Mouse (Mus musculus) heart, postnatal 25 days (tissue): ENCODE results near the gene Polk. TPM values are rescaled to one million over a fixed set of nuclear protein-coding genes. Genes with fewer than 3 reads are reported as not detected.
A peak's percentile ranks its signal among the peaks of the same experiment; 100 is the strongest.

Experiments used
- DNase-seq: peaks from one replicate; pipeline ENCODE4 v3.0.0; 2022; ENCODE audit warnings: low spot score
- intact Hi-C: fragments of 180-260 bp; cut with DNase I; formaldehyde crosslinking; loops from one replicate; pipeline ENCODE4 v1.15.1; 2025
- total RNA-seq, 2 experiments: library from RNA; stranded (reverse); gene quantifications; 2 replicates each; pipeline ENCODE4 v1.2.3; 2021

Polk gene
- total RNA-seq: 1 to 10 TPM; 5.6 to 5.9 TPM

DNA sequence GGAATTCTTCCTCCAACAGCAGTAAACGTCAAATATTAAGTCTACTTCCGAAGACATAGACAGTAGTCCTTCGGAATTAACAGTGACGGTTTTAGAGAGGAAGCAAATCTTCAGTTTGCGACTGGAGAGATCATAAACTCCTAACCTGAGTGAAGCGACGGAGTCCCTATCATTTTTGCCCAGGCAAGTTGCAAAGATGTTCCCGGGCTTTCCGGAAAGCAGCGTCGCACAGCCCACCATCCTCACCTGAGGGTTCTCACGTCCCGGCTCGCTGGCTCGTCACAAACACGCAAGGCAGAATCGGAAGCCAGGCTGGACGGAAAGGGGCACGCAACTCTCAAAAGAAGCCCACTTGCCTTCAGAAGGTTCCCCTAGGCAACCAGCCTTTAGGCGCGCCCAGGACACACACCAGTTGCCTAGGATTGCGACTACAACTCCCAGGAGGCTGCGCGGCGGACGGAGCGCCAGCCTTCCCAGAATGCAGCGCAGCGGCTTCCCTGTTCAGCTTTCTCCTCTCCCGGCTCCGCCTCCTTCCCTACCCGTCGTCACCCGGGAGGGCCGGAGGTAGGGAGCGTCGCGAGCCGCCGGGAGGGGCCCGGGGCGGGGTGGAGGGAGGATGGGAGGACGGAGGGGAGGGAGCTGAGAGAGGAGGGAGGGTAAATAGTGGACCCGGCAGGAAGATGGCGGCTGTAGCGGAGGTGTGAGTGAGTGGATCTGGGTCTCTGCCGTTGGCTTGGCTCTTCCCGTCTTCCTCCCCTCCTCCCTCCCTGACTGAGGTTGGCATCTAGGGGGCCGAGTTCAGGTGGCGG, at the start of gene Polk, which contains the start of gene Col4a3bp:
TSS of gene Polk (minus strand) at position 499 of the 809 bp plus-strand sequence.
TSS of gene Col4a3bp (plus strand) at position 538 of the 809 bp plus-strand sequence.
- DNase-seq: peak; percentile 96
- intact Hi-C loops: loop anchor here (2.0 to 5.0 kb wide), 3 partner anchors 51 to 150 kb away; partner anchors contain the start of gene Hmgcr

DNA sequence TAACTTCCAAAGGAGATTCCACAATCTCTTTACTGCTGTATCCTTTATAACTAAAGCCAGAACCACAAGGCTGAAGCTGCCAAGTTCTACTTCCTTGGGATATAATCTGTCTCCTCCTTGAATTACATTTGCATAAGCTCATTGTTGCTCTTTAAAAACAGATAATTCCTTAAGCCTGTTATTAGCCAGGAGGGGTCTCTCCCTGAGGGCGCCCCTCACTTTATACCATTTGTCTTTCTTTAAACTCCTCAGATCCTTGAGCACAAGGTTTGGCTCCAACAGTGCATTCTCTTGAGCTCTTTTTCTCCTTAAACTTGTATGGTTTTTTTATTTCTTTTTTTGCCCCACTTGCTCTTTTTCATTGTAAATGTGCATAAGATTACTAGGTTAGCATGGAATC, 46.3 kb upstream of the Polk start:
- no peak for DNase-seq
- intact Hi-C loops: no loop called here

DNA sequence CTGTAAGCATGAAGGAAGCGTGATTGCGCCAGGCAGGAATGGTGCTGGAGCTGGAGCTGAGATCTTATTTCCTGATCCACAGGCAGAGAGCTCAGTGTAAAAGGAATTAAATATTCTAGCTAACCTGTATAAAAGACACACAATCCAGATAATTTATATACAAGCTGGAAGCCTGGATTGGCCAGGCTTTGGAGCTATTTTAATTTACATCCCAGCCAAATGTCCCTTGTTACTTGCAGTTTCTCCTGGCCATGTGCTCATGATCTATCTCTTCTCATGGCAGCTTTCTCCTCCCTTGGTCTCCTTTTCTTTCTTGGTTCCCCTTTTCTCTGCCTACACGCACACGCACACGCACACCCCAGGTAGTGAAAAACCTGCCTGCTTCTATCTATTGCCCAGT, 44.2 kb upstream of the Polk start:
- intact Hi-C loops: no loop called here
- DNase-seq: no peak

DNA sequence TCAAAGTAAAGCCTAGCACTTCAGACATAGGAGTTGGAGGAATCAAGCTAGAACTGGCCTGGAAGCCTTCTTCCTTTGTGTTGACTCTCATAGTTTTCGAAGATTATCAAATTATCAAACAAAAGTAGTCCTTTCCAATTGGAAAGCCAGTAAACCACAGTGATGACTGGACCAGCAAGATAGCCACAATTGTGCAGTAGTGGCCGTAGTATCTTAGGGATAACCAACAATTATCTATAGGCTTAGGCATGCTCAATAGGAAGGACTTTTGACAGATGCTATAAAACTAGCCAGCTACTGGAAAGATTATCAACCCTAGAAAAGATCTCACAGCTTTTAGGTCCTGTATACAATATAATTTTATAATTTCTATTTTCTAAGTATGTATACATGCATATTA, 41.8 kb upstream of the Polk start:
- DNase-seq: no peak
- intact Hi-C loops: no loop called here

DNA sequence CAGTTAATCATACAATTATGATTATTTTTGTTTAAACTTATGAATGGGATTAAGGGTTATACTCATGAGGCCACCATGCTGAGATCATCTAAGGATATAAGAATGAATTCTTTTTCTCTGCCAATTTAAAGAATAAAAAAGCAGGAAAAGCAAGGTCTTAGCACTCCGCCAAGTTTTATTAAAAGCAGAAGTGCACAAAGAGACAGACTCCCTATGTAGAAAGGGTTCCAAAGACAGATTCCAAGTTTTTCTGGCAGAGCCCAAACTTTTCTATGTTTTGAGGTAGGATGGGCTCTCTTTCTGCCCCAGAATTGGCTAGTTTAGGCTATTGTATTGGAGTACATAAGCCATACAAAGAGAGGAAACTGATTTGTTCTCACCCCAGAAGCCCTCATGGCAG, 37.6 kb upstream of the Polk start:
- intact Hi-C loops: no loop called here
- no peak for DNase-seq

DNA sequence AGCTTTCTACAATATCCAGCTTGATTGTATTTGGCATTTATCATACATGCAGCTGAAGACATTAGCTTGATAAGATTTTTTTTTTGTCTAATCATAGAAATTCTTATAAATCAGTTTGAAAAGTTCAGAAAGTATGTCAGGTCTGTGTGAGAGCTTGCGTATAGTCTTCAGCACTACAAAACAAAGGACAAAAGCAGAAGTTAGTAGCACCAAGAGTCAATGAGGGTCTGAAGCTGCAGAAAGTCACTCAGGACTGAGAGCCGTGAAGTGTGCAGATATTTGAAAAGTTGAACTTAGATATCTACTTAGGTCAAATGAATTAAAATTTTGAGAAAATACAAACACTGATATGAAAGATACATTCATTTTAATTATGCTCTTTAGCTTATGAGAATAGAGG, 36.7 kb upstream of the Polk start:
- intact Hi-C loops: no loop called here
- DNase-seq: no peak

DNA sequence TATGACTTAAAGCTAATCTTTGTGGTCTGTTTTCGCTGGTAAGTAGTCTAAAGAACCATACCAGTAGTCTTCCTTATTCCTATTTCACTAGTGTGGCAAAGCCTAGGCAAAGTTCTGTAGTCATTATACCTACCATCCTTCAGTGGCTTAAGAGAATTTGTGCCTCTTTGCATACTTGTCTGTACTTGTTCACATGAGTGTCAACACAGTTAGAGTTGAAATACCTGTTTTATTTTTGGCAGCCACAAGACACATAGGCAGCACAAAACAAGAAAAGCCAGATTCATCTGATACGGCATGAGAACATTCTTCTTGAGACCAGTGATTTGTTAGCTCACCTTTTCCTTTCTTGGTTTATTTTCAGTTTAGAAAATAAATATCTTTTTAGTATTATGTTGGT, 31.8 kb upstream of the Polk start:
- DNase-seq: no peak
- intact Hi-C loops: no loop called here

DNA sequence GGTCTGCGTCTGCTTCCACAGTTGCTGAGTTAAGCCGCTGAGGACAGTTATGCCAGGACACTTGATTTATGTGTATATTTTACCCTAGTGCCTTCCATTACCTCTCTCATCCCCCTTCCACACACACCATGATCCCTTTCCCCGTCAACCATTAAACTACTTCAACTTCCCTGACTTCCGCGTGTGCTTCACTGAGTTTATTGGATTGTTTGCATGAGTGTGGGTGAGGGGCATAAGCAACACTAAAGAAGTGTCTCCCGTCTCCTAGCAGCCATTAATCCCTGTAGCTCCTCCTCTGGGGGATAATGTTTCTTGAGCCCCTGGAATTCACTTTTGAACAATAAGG, 28.6 kb upstream of the Polk start:
- DNase-seq: no peak
- intact Hi-C loops: no loop called here

DNA sequence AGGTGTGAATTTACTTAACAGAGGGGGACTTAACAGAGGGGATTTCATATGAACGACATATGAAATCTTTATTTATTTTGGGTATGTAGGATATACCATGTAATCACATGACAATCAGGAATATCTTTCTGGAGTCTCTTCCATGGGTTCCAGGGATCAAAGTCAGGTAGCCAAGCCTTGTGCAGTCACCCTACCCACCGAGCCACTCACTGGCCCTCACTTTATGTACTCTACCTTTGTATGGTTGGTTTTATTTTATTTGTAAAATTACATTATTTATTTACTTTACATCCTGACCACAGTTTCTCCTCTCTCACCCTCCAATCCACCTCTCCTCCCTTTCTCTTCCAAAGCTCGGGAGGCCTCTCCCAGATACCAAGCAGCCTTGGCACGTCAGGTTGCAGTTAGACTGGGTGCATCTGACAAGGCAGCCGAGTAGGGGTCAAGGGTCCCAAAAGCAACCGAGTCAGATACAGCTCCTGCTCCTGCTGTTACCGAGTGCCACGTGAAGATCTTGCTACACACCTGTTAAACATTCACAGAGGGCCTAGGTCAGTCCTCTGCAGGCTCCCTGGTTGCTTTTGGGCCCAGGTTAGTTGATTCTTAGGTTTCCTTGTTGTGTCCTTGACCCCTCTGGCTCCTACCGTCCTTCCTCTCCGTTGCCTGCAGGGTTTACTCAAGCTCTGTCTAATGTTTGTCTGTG, 28.1 kb upstream of the Polk start:
- no peak for DNase-seq
- intact Hi-C loops: no loop called here

DNA sequence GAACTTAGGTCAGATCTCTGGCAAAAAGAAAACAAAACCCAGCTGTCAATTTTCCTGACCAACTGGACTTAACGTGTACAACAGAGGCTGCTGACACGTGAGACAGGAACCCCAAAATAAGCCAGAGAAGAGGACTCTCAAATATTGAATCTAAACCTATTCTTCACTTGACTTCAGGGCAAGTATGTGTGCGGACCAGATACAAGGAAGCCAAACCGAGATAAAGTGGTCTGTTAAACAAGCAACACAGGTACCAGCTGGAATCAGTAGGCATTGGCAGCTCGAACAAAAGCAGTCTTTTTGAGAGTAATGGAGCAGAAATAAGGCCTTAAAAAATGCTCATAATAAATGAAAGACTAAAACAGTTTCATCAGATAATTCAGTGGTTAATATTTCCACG, 25.6 kb upstream of the Polk start:
- DNase-seq: no peak
- intact Hi-C loops: no loop called here

DNA sequence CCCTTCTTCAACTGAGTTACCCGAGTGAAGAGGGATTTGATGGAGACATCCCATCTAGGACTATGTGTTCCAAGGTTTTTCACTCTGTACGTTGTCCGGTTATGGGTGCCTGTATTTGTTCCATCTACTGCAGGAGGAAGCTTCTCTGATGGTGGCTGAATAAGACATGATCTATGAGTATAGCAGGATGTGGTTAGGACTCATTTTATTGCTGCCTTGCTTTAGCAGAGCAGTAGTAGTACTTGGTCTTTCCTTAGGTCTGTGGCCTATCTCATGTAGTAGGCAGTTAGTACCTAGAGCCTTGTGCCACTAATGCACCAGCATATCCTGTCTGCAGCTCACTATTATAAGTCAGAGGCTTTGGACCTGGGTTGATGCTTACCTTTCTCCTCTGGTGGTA, 12.7 kb upstream of the Polk start:
- intact Hi-C loops: no loop called here
- no peak for DNase-seq

DNA sequence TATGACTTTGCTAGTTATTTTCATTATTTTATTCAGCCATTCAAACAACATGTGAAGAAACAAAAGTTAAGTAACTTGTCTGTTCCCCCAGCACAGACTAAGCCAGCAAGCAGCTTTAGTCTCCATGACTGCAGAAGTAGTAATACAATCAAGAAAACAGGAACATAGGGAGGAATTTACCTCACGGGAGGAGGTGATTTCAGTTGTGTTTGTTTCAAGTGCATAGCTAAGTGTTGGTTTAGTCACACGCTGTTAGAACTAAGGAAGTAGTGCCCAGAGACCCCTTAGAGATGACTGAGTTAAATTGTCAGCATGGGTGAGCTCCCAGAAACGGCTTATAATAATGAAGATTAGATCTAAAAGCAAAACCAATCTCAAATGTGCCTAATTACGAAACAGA, 5.6 kb upstream of the Polk start:
- no peak for DNase-seq
- intact Hi-C loops: no loop called here

DNA sequence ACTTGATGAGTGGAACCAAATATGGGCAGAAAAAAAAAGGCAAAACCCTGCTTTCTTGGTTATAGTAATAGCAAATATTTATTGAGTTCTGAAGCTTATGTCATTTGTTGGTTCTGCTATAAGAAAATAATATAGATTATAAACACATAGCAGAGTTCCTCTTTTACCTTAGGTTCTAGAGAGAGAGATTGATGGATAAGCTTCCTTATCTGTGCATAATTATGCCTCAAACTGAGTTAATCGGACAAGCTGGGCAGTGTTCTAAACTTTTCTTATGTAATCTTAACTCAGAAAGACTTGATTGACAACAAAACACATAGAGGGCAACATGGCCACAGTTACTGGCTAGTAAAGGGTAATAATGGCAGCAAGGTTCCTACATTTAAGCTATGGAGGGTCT, 4.9 kb upstream of the Polk start:
- no peak for DNase-seq
- intact Hi-C loops: no loop called here

DNA sequence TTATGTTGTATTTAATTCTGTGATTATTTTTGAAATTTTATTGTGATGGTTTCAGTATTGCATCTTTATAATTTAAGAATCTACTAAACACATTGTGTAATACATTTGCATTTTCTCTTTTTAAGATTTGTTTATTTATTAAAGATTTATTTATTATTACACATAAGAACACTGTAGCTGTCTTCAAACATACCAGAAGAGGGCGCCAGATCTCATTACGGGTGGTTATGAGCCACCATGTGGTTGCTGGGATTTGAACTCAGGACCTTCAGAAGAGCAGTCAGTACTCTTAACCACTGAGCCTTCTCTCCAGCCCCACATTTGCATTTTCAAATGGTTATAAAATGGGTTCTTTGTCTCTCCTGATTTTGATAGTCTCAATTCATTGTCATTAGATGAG, 2.1 kb upstream of the Polk start:
- no peak for DNase-seq
- intact Hi-C loops: loop anchor here (5.0 kb wide), 2 partner anchors 128 to 152 kb away; partner anchors contain the start of gene Hmgcr

DNA sequence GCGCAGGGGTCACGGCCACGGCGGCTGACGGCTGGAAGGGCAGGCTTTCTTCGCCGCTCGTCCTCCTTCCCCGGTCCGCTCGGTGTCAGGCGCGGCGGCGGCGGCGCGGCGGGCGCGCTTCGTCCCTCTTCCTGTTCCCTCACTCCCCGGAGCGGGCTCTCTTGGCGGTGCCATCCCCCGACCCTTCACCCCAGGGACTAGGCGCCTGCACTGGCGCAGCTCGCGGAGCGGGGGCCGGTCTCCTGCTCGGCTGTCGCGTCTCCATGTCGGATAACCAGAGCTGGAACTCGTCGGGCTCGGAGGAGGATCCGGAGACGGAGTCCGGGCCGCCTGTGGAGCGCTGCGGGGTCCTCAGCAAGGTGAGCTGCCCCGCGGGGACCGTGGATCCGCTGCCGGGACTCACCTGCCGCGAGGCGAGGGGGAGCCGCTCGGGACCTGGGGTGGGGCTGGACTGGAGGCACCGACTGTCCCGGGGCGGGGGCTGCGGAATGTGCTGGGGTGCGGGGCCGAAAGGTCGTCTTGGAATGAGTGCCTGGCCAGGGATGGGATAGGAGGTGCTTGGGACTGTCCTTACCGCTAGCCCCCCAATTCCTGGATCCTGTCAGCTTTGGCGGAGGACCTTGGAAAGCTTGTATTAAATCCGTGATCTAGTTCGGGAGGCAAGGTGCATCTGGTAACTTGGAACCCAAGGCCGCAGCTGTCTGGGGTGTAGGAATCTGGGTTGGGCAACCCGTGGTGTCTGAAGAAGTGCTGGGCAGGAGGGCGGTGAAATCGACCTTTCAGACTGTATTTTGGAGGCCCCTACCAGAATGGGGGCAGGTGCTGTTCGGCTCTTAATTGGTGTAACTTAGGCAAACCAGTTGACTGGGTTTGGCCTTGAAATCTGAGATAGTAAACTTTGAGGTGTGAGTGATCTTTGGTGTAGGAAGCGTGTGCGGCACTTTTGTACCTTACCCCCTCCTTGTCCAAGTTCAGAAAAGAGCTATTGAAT, 817 bp upstream of the Polk start:
- peak; percentile 35 for DNase-seq
- intact Hi-C loops: loop anchor here (2.0 to 5.0 kb wide), 3 partner anchors 50 to 151 kb away; partner anchors contain the start of gene Hmgcr

DNA sequence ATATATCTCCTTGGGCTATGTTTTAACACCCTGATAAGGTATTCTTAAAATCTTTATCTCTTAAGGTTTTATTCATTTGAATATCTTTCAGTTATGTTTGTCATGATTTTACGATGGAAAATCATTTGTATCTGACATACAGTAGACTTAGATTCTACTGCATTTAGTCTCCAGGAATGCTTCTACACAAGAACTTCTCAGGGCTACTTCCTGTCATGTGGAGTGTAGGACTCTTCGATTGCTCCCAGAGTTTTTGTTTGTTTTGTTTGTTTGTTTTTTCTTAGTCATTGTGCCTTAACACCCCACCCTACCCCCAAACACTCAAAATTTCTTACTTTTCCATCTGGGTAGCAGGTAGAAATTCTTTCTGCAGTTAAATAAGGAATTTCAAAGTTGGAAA, 998 bp downstream of the Polk start:
- no peak for DNase-seq
- intact Hi-C loops: loop anchor here (5.0 kb wide), 2 partner anchors 131 to 149 kb away; partner anchors contain the start of gene Hmgcr

DNA sequence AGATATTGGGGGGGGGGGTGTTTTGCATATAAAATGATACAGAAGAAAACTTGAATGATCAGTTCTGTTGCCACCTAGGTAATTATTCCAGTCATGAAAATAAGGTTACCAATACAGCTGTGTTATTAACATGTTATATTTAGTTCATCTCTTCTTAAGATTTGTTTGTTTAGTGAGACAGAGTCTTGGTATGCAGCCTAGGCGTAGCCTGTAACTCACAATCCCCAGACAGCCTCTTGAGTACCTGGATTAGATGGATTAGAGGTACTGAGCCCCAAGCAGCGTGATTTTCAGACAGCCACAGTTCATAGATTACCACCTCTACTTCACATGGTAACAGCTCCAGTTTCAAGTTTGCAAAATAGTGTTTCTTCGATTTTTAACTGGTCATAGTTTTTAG, 4.3 kb downstream of the Polk start:
- DNase-seq: no peak
- intact Hi-C loops: no loop called here

DNA sequence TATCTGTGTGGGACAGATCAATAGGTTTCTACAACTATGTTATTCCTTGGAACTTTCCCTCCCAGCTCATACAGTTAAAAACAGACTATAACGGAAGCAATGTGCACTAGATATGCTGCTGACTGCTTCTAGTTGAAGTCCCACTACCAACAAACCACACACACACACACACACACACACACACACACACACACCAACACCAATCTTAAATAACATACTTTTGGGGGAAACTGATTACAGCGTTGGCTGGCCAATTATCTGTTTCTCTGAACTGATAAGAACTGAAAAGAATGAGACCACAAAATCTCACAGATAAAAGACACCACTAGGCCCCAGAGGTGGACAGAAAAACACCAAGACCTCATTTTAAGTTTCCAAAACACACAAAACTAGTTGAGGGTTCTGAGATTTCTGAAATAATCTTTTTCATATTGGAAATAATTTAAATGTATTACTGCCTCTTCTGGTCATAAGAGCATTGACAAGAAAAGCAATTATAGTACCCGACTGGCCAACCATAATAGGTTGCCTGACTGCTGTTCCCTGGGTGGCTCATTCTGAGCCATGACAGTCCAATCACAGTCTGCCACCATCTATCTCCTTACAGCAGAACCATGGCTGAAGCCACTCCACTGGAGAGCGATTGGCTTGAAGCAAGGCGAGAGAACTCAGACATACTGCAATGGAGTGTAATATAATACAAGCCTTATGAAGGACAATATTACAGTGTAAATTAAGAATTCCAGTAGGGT, 5.4 kb downstream of the Polk start:
- no peak for DNase-seq
- intact Hi-C loops: no loop called here

DNA sequence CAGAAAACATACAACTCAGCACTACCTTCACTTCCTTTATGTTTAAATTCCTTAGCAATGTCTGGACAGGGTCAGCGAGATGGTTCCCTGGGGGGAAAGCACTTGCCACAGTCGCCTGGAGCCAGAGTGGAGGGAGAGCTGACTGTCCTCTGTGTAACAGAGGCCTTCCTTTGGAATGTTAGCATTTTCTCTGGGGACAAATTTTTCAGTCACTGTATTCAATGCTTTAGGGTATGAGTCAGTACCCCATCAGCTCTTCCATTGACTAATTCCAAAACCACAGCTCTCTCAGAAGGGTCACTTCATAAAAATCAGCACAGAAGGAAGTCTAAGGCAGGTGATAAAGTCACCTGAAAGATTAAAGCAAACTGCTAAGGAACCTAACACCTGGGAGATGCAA, 8.6 kb downstream of the Polk start:
- intact Hi-C loops: no loop called here
- DNase-seq: no peak

DNA sequence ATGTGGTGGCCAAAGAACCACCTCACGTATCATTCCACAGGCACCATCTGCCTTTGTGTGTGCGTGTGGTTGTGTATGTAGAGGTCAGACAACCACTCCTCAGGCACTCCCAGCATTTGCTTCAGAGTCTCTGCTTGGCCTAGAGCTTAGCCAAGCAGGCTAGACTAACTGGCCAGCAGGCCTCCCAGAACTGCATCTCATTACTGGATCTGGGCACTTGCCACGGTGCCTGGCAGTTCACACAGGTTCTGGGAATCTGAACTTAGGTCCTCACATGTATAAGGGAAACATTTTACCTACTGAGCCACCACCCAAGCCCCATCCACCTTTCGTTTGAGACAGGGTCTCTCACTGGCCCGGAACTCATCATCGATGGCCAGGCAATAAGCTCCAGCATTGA, 10.2 kb downstream of the Polk start:
- intact Hi-C loops: no loop called here
- DNase-seq: no peak
